Mouse (Mus musculus) neural tube, embryonic 14.5 days (tissue): Measurements from ENCODE around the gene Acad10. TPM values are rescaled to one million over a fixed set of nuclear protein-coding genes. Genes with fewer than 3 reads are reported as not detected.

ENCODE experiments used
- ATAC-seq: fragments of 200-750 bp; cut with Nextera tagmentation; 2 replicates; pipeline ENCODE4 v1.8.0; 2017; ENCODE audit warnings: low read depth, mild to moderate bottlenecking, moderate TSS enrichment, moderate library complexity
- H3K27ac ChIP-seq: fragments of 300-500 bp; sonication (generic); 2 replicates; pipeline ENCODE4 v1.5.1; 2014; ENCODE audit warnings: low read depth, mild to moderate bottlenecking, control low read depth, low read length, moderate library complexity, mixed read lengths
- H3K27me3 ChIP-seq: fragments of 300-500 bp; sonication (generic); 2 replicates; pipeline ENCODE4 v1.6.1; 2014; ENCODE audit warnings: low read length; ENCODE audit not compliant: control insufficient read depth, insufficient read depth
- H3K36me3 ChIP-seq: fragments of 300-500 bp; sonication (generic); 2 replicates; pipeline ENCODE4 v1.6.1; 2014; ENCODE audit warnings: low read length, mixed read lengths; ENCODE audit not compliant: control insufficient read depth, insufficient read depth
- H3K4me1 ChIP-seq: fragments of 300-500 bp; sonication (generic); 2 replicates; pipeline ENCODE4 v1.6.1; 2014; ENCODE audit warnings: low read length; ENCODE audit not compliant: control insufficient read depth, insufficient read depth
- H3K4me2 ChIP-seq: fragments of 300-500 bp; sonication (generic); 2 replicates; pipeline ENCODE4 v1.6.1; 2014; ENCODE audit warnings: mild to moderate bottlenecking, low read depth, low read length, control low read depth
- H3K4me3 ChIP-seq: fragments of 300-500 bp; sonication (generic); 2 replicates; pipeline ENCODE4 v1.5.1; 2014; ENCODE audit warnings: low read depth, low read length, control low read depth, mixed read lengths
- H3K9ac ChIP-seq: fragments of 300-500 bp; sonication (generic); replicated peaks from 2 replicates; pipeline ENCODE4 v1.6.1; 2014; ENCODE audit warnings: low read depth, mild to moderate bottlenecking, control low read depth, low read length, mixed read lengths
- H3K9me3 ChIP-seq: fragments of 300-500 bp; sonication (generic); 2 replicates; pipeline ENCODE4 v1.6.1; 2016; ENCODE audit warnings: low read length; ENCODE audit not compliant: control insufficient read depth
- WGBS: fragments of 180-500 bp; shearing (Covaris S2); extraction: QIAGEN DNeasy Blood & Tissue Kit; methylation state at CpG from one replicate; pipeline ENCODE4 v1.1.7; 2014; 5-methylcytosine and 5-hydroxymethylcytosine counted together
- polyA plus RNA-seq: library from polyadenylated mRNA; unstranded; fragments of >200 nt; fragmentation: Nextera tagmentation; extraction: Ambion mirVana; gene quantifications from 2 replicates; pipeline ENCODE4 v1.2.1, GENCODE M21; 2014

Gene Acad10
- polyA plus RNA-seq, 1 experiment from 2014 or later, result 1.3 TPM

- WGBS, result 77% methylated on average over 6 of the region's 6 CpGs
These were observed 64.6 kb downstream of the Acad10 start for GRCm38 (mm10) chr5:121595758-121596157.

GRCm38 (mm10) chr5:121594714-121595313, 65.5 kb downstream of the Acad10 start:
- Histone ChIP-seq H3K36me3 (no peaks in the 10 kb centered on the region), H3K27me3 (no peaks in the 10 kb centered on the region), H3K4me1 (peaks cover 10% of the 10 kb centered on the region; the same call in 1 of the 2 replicates), H3K4me2 (peak overlapping the region; percentile 77; the same call in 1 of the 2 replicates), H3K27ac (peak overlapping the region; percentile 80; the same call in 1 of the 2 replicates), H3K4me3 (no peak overlapping the region), H3K9ac (no peak overlapping the region), H3K9me3 (no peaks in the 10 kb centered on the region)
- ATAC-seq, result no peak
- 84% methylated on average over 6 of the region's 6 CpGs for WGBS

More at GRCm38 (mm10) chr5:121595758-121596157, 64.6 kb downstream of the Acad10 start:
- no peaks in the 10 kb centered on the region for H3K9me3 ChIP-seq
- no peaks in the 10 kb centered on the region for H3K36me3 ChIP-seq
- H3K9ac ChIP-seq, result no peak overlapping the region
- H3K4me1 ChIP-seq, result peaks cover 10% of the 10 kb centered on the region; the same call in 1 of the 2 replicates
- H3K4me2 ChIP-seq, result no peak overlapping the region
- no peak for ATAC-seq
- no peak overlapping the region for H3K4me3 ChIP-seq
- no peaks in the 10 kb centered on the region for H3K27me3 ChIP-seq
- H3K27ac ChIP-seq, result no peak overlapping the region

GRCm38 (mm10) chr5:121593451-121594401, 66.6 kb downstream of the Acad10 start, which contains the start of gene Aldh2:
Gene Aldh2 (minus strand): TSS chr5:121593824.
- Histone ChIP-seq H3K4me2 (peak within 1 kb of the TSS; percentile 77), H3K9ac (peak within 1 kb of the TSS; percentile 41), H3K4me1 (peaks cover 10% of the 10 kb centered on the region; the same call in 1 of the 2 replicates), H3K27ac (peak within 1 kb of the TSS; percentile 80), H3K27me3 (no peaks in the 10 kb centered on the region), H3K9me3 (no peaks in the 10 kb centered on the region), H3K4me3 (peak within 1 kb of the TSS; percentile 46), H3K36me3 (no peaks in the 10 kb centered on the region)
- peak; percentile 86 for ATAC-seq
- WGBS, result 2% methylated on average over 47 of the region's 47 CpGs

GRCm38 (mm10) chr5:121592816-121593407, 67.4 kb downstream of the Acad10 start:
- WGBS, result 5% methylated on average over 33 of the region's 33 CpGs
- Histone ChIP-seq H3K27ac (0 out of 2 replicates have a peak overlapping the region, but pooled peaks have one; percentile 80), H3K9ac (peak overlapping the region; percentile 41), H3K4me2 (peak overlapping the region; percentile 77), H3K27me3 (no peaks in the 10 kb centered on the region), H3K9me3 (no peaks in the 10 kb centered on the region), H3K36me3 (no peaks in the 10 kb centered on the region), H3K4me3 (peak overlapping the region; percentile 46), H3K4me1 (peaks cover 10% of the 10 kb centered on the region; the same call in 1 of the 2 replicates)
- peak; percentile 57 for ATAC-seq

- peak overlapping the region; percentile 77 for H3K4me2 ChIP-seq
- no peaks in the 10 kb centered on the region for H3K36me3 ChIP-seq
- ATAC-seq, result no peak
- H3K27me3 ChIP-seq, result no peaks in the 10 kb centered on the region
- 68% methylated on average over 11 of the region's 11 CpGs for WGBS
- no peak overlapping the region for H3K9ac ChIP-seq
- peaks cover 10% of the 10 kb centered on the region; the same call in 1 of the 2 replicates for H3K4me1 ChIP-seq
- no peaks in the 10 kb centered on the region for H3K9me3 ChIP-seq
- peak overlapping the region; percentile 46 for H3K4me3 ChIP-seq
- no peak overlapping the region for H3K27ac ChIP-seq
These were observed 68.1 kb downstream of the Acad10 start for GRCm38 (mm10) chr5:121592064-121592815.

- Histone ChIP-seq H3K27ac (no peak overlapping the region), H3K4me1 (peaks cover 10% of the 10 kb centered on the region; the same call in 1 of the 2 replicates), H3K4me2 (no peak overlapping the region), H3K9ac (no peak overlapping the region), H3K36me3 (no peaks in the 10 kb centered on the region), H3K4me3 (no peak overlapping the region), H3K9me3 (no peaks in the 10 kb centered on the region), H3K27me3 (no peaks in the 10 kb centered on the region)
- WGBS, result 73% methylated on average over 11 of the region's 11 CpGs
- no peak for ATAC-seq
These were observed 68.8 kb downstream of the Acad10 start for GRCm38 (mm10) chr5:121591417-121592063.

GRCm38 (mm10) chr5:121589928-121590327, 70.4 kb downstream of the Acad10 start:
- H3K4me2 ChIP-seq, result no peak overlapping the region
- H3K4me1 ChIP-seq, result peaks cover 10% of the 10 kb centered on the region; the same call in 1 of the 2 replicates
- H3K36me3 ChIP-seq, result no peaks in the 10 kb centered on the region
- H3K9me3 ChIP-seq, result no peaks in the 10 kb centered on the region
- no peak overlapping the region for H3K9ac ChIP-seq
- no peak overlapping the region for H3K27ac ChIP-seq
- 94% methylated on average over 6 of the region's 6 CpGs for WGBS
- no peak overlapping the region for H3K4me3 ChIP-seq
- no peak for ATAC-seq
- no peaks in the 10 kb centered on the region for H3K27me3 ChIP-seq
